Mouse (Mus musculus) frontal cortex, postnatal 25 days (tissue): ENCODE results near the gene Gm21883.
"Not testable (repeated sequence)": the region's sequence is repeated elsewhere in the genome, so short reads cannot be mapped to it uniquely, and the experiment has no call there.

Source experiments
- DNase-seq, 2 experiments: peaks; one replicate each; pipeline ENCODE4 v3.0.0; 2022; ENCODE audit warnings: low spot score in 2 of 2

The Gm21883 gene

GRCm38 (mm10) chrX:31574183-31574582 is at the start of gene Gm21883:
Gene Gm21883 (minus strand): TSS chrX:31574283.
- DNase-seq, result not testable (repeated sequence)

GRCm38 (mm10) chrX:31618820-31619219 is 44.7 kb upstream of the Gm21883 start, which contains the start of gene Spin2e:
Gene Spin2e (minus strand): TSS chrX:31618920.
- DNase-seq, result not testable (repeated sequence)
